Mouse (Mus musculus) cerebellum, adult (tissue): ENCODE measurements around the gene Olfr987.
"Not testable (repeated sequence)": the region's sequence is repeated elsewhere in the genome, so short reads cannot be mapped to it uniquely, and the experiment has no call there.

Experiments
- ATAC-seq: cut with Nextera tagmentation; 2 replicates; pipeline ENCODE4 v1.9.2; 2017; ENCODE audit warnings: mild to moderate bottlenecking, moderate library complexity, mixed read lengths; ENCODE audit not compliant: insufficient number of reproducible peaks, low FRiP score, low TSS enrichment

Gene Olfr987

GRCm38 (mm10) chr2:85339215-85339614 lies at the start of gene Olfr987:
Gene Olfr987, minus strand, starts transcription at chr2:85339315.
- ATAC-seq = not testable (repeated sequence)

- not testable (repeated sequence) for ATAC-seq
Observed at GRCm38 (mm10) chr2:85363127-85363526, 24.0 kb upstream of the Olfr987 start, which contains the start of gene Olfr988. Gene Olfr988, minus strand, starts transcription at chr2:85363227.

DNA sequence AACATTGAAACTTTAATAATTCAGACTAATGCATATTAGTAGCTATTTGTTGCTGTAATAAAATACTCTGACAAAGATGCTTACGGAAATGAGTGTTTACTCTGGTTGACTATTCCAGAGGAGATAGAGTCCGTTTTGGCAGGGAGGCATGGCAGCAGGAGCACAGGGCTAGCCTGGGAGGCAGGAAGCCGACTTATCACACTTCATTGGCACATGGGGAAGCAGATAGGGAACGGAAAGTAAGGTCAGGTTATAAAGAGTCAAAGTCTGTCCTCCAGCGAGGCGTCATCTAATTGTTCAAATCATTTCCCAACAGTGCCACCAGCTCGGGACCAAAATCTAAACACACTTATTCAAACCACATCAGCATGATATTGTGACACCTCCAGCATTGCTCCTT lies 857 bp upstream of the Olfr987 start:
- ATAC-seq = no peak

DNA sequence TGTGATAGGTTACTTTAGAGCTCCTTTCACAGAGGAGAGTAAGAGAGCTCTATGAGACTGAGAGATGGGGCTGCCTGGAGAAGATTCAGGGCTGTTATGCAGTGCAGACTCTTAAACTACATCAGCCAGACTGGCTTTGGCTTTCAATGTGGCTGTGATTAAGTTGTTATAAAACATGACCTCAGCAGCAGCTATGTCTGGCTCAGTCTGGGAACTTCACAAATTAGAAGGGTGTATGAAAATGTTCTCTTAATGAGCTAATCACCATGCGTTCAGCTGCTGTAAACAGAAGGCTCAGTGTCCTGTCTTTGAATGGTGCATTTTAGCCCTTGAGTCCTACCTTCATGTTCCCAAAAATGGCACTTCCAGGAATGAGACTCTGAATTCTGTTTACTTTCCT lies 20.0 kb downstream of the Olfr987 start:
- ATAC-seq = no peak

- ATAC-seq = no peak
Observed at GRCm38 (mm10) chr2:85285406-85285805, 53.7 kb downstream of the Olfr987 start.

DNA sequence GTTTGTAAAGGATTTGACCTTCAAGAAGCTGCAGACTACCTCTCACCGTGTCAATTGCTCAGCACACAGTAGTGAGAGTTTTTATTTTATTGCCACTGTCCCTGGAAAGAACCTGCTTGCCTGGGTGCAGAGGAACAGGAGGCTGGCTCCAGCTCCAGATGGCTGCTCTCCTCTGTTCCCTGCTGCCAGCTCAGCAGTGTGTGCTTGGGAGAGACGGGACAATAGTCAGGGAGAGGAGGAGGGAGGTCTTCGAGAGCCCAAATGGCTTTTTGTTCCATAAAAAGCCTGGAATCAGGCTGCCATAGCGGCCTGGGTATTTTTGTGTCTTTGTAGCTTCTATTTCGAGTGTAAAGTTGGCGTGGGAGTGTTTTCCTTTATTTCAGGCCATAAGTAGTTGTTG lies 54.5 kb downstream of the Olfr987 start:
- ATAC-seq = peak; percentile 79

GRCm38 (mm10) chr2:85283631-85284466 lies 55.3 kb downstream of the Olfr987 start:
- ATAC-seq = no peak

- ATAC-seq = no peak
Observed at GRCm38 (mm10) chr2:85281023-85281422, 58.1 kb downstream of the Olfr987 start.
